Mouse (Mus musculus) spleen, postnatal 14 days (tissue): ENCODE measurements around the gene Sp9.

Source experiments
- DNase-seq, 2 experiments: peaks; one replicate each; pipeline ENCODE4 v3.0.0; 2021 to 2022; ENCODE audit warnings: low spot score in 2 of 2

Gene Sp9

DNA sequence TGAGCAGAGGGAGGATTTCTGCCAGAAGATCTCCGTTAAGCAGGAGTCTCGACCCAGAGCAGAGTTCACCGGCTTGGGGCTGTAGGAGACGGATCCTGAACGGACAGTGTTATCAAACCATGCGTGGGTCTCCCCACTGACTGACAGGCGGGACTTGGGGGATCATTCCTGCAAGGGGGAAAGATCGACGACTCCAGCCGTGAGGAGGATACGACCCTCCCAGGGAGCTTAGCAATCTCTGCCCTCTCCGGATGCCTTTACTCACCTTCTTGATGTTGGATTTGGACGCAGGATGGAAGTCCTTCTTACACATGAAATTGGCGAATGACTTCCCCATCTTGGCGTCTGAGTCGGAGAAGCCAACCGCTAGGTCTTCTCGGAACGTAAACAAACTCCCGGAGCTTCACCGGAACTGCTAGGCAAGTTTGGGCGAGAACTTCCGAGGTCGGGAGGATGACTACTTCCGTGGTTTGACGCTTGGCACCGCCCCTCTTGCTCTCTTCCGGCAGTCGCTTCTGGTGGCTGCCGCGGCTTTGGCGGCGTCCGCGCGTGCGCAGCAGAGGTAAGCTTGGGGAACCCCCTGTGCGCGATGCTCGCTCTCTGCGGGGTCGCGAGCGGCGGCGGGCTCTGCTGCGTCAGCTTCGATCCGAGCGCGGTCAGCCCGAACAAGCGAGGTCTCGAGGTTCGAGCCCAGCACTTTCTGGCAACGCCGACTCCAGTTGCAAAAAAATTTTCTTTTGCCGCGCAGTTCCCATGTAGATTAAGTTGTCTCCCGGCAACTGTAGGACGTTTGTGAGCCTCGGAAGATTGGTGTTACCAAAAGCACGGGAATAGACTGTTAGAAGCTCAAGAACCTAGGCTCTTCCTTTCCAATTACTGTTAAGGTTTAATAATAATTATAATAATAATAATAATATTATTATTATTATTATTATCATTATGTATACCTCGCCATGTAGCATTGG, 40.7 kb downstream of the Sp9 start, which contains the start of the genes Scrn3 and Cir1:
Gene Scrn3, plus strand, starts transcription at position 450 of the 965 bp plus-strand sequence.
Gene Cir1, minus strand, starts transcription at position 550 of the 965 bp plus-strand sequence.
- DNase-seq: peak; percentile 86 to 90

DNA sequence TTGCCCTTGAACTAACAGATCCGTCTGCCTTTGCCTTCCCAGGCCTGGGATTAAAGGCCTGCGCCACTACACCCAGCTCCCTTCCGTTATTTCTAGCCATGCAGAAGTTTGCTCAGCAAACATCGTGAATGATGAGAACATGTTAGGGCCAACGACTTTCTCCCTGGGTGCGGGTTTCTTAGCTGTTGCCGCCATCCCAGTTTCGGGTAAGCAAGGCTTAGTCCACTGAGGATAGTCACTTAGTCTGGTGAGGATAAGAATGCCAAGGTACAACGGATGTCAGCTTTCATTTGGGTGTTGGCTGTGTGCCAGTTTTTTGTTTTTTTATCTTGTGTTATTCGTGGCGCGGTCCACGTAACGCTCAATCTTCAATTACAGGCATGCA, 41.4 kb downstream of the Sp9 start:
- peak in 1 of 2 experiments; percentile 22 for DNase-seq

DNA sequence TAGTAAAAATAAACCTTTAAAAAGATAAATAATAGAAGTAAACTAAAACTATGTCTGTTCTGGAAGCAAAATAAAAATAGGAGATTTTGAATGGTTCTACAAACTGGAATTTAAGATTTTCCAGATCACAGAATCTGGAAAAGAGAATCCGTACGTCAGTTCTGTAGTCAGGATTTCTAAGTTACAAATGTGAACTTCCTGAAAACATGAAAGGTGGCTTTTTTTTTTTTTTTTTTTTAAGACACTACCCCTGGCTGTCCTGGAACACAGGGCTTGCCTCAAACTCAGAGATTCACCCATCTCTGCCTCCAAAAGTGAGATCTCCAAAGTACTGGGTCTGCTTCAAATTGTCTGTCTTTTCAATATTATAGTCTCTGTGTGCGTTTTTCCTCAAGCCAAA, 42.6 kb downstream of the Sp9 start:
- no peak for DNase-seq

DNA sequence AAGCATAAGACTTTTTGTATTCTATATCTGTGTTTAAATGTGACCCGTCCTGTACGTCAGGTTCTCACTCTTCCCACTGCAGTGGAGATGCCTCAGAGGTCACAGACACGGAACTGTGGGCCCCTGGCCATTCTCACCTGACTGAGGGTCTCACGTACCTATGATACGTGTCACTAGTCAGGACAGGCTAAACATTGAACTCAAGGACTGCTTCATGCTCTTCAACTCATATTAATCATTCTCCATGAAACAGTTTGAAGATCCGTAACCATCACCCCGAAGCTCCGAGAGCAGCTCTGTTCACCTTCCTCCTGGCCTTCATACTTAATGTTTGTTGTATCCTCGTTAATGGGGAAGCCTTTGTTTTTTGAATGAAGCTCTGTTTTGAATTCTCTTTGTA, 45.7 kb downstream of the Sp9 start:
- no peak for DNase-seq

DNA sequence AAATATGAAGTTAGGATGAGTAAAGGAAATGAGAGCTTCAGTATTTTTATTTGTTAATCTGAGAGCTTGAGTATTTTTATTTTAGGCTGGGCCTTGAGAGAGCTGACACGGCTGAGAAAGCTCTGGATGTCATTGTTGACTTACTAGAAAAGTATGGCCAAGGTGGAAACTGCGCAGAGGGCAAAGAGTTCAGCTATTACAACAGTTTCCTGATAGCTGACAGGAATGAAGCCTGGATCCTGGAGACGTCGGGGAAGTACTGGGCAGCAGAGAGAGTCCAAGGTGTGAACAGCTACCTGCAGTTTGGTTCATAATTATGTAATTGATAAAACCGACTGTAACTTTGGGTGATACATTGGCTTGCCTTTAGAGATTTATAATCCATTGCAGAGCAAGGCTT, 47.5 kb downstream of the Sp9 start:
- no peak for DNase-seq

DNA sequence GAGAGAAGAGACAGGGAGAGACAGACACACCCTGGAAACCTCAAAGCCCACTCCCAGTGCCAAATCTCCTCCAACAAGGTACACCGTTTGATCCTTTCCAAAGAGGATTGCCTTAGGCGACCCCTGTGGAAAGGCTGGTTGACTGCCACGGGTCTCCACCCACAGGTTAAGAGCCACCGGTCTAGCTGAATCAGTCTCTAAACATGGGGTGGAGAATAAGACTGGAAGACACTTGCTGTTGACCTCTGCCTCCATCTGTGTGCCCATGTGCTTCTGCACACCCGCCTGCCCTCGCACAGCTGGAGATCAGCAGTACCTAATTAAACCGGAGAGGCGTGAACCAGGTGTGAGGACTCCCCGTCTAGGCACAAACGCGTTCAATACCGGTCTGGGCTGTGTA, 51.3 kb downstream of the Sp9 start:
- DNase-seq: no peak

DNA sequence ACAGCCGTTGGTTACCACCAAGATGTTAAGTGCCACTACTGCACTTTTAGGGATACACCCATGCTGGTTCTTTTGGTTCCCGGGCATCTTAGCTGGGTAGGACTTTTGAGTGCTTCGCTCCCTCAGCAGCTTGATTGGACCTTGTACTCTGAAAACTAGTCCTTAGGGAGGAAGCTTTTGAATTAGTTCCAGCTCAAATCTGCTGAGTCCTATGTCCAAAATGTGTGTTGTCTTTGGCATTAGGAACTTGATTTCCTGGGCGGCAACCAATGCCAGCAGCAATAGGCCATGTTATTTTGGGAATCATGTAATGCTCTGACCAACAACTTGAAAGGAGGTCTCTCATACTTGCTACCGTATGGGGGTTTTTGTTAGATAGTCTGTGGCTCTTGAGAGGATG, 54.1 kb downstream of the Sp9 start:
- no peak for DNase-seq
